Mouse (Mus musculus) kidney, adult 8-10 months (tissue): ENCODE data around the gene AC170998.1.
"Not testable (repeated sequence)": the region's sequence is repeated elsewhere in the genome, so short reads cannot be mapped to it uniquely, and the experiment has no call there.

Experiments
- DNase-seq, 2 experiments: peaks; one replicate each; pipeline ENCODE4 v3.0.0; 2022

Gene AC170998.1

DNA sequence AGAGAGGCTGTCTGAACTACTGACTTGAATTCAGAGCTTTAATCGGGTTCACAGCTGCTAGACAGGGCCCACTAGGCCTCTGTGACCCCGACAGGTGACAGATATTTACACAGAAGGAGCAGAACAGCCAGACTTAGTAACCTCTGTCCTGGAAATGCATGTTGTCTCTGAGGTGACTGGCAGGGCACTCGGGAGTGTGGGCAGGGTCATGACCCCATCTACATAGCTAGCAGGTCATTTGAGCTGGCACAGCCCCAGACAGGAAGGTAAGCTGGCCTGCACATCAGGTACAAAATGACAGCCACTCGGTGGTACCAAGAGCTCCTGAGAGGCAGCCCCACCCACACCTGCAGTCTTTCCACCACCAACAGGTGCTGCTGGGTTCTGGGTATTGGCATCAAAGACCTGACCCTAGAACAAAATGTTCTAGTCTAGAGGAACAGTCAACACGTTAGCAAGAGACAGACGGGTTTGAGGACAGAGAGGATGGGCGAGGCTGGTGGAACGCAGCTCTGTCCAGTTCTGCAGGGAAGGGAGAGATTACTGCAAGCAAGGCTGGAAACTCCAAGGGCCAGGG, 34.9 kb downstream of the AC170998.1 start:
- DNase-seq, result peak in 1 of 2 experiments; percentile 19

DNA sequence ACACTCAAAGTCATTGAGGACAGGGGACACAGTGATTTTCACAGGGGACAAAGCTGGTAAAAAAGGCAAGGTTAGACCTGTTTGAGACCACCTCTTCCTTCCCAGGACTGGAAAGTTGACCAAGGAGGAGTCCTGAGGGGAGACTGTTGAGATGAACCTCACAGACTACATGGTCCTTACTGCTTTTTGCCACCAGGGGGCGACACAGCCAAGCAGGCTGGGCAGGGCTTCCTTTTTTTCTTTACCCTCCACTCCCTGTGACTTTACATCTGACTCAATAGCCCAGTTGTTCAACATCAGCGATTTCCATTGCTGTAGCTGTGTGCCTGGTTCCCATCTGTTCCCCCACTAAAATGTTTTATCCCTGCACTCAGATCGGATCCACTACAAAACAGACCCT, 36.0 kb downstream of the AC170998.1 start:
- DNase-seq, result peak; percentile 53 to 79

DNA sequence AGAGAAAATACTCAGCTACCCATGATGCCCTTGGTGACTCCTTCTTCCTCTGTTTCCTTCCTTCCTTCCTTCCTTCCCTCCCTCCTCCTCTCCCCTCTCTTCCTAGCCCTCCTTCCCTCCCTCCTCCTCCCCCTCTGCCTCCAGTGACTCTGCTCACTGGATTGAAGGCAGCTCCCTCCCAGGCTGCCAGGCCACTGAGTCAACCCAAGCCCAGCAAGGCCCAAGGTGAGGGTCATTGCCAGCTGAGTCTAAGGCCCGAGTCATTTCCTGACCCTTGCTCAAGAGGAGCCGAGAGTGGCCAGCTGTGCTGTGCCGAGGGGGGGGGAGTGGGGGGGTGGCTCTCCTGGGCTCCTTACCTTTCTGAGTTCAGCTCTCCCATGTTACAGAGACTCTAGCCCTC, 40.3 kb downstream of the AC170998.1 start:
- DNase-seq, result no peak

DNA sequence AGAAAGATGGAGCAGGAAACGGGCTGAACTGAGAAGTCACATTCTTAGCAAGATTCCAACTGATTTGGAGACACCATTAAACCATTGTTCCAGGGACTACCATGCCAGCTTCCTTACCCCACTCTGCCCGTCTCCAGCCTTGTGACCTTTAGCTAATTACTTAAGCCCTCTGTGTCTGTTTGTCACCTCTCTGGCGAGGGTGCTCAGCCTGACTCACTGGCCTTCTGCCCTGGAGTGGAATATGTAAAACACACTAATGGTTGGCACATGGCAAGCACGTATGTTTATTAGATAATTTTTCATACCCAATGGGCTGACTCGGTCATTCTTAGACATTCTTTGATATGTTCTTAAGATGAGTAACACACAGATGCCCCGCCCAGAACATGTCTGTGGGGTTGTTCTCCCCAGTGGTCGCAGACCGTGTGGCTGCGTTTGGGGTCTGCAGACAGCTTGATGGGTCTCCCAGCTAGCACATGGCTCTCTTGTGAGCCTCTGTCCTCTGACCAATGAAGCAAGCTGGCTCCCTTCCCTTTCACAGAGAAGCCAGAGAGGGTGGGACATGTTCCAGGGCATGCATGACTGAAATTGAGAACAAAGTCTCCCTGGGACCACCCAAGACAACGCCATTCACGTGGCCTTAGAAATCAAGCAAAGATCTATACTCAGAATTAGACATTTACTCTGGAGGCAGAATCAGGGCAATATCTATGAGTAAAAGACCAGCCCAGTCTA, 41.1 kb downstream of the AC170998.1 start:
- DNase-seq, result no peak

DNA sequence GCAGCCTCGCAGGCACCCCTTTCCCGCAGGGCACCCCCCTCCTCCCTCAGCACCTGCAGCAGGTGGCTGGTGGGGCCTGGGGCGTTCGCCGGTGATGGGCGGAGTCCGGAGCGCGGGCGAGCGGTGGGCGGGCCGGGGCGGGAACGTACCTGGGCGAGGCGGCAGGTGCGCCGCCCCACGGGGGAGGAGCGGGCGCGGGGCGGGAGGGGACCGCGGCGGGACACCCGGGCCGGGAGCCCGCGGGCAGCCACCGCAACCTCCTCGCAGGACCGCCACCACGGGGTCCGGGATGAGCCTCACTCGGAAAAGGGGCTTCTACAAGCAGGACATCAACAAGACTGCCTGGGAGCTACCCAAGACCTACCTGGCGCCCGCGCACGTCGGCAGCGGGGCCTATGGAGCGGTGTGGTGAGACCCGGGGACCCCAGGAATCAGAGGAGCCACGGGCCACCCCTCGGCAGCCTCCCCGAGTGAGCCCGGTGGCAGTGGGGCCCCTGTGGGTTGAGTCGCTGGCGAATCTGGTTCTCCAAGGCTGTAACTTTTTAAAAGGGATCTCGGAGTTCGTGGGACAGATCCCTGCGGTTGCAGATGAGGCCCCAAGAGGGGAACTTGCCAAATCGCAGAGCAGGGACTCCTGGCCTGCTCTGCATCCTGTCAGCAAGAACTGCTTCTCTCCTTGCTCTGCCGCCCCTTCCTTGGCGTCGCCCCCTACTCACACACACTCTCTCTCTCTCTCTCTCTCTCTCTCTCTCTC, 43.4 kb downstream of the AC170998.1 start, which contains the start of gene Mapk13:
TSS of gene Mapk13 (plus strand) at position 177 of the 754 bp plus-strand sequence.
- DNase-seq, result peak in 1 of 2 experiments; percentile 23

DNA sequence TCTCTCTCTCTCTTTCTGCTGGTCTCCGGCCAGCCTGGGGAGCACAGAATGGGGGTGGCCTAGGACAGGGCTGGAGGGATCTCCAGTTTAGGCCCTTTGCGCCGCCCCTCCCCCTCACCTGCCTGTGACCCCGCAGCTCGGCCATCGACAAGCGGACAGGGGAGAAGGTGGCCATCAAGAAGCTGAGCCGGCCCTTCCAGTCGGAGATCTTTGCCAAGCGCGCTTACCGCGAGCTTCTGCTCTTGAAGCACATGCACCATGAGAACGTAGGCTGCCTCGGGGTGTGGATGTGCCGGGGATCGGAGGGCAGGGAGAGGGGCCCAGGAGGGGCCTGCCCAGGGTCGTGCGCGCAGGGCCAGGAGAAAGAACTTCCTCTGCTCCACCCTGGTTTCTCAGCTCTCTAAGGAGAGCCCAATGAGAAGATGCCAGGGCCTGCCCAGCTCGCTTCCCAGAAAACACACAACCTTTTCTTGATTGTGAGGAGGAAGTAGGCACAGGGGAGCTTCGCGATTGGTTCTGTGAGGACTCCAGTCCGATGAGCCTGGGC, 44.1 kb downstream of the AC170998.1 start:
- DNase-seq, result peak in 1 of 2 experiments; percentile 19

DNA sequence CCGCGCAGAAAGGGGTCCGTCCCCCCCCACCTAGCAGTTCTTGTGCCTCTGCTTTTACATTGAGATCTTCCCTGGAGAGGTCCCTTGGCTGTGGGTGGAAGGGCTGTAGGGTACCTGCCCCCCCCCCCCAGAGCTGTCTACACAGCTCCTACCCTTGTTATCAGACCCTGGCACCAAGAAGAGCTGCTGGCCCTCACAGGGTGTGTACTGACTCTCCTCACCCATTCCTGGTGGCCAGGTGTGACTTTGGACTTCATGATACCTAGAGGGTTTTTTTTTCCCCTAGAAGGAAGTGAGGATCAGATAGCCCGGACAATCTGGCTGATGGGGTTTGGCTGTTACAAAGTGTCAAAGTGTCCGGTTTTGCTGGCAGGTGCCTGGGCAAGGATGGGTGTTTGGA, 45.4 kb downstream of the AC170998.1 start:
- DNase-seq, result no peak

DNA sequence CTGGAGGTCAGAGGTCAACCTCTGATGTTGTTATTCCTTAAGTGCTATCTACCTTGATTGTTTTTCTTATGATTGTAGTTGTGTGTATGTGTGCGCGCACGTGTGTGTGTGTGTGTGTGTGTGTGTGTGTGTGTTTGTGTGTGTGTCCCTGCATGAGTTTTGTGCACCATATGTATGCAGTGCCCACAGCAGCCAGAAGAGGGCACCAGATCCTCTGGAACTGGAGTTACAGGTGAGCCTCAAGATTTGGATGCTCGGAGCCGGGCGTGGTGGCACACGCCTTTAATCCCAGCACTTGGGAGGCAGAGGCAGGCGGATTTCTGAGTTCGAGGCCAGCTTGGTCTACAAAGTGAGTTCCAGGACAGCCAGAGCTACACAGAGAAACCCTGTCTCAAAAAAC, 48.4 kb downstream of the AC170998.1 start:
- DNase-seq, result not testable (repeated sequence)

DNA sequence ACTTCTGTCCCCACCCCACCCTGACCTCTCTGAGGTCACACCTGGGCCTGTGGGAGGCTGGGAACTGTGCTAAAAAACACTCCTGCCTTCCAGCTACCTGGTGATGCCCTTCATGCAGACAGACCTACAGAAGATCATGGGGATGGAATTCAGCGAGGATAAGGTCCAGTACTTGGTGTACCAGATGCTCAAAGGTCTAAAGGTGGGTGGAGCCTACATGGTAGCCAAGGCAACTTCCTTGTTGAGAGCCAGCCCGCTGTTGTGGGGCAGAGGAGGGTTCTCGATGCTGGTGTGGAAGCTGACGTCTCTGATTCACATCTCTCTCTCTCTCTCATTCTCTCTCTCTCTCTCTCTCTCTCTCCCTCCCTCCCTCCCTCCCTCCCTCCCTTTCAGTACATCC, 49.3 kb downstream of the AC170998.1 start:
- peak in 1 of 2 experiments; percentile 40 for DNase-seq
